Mouse (Mus musculus) bone marrow, adult 2 months (tissue): ENCODE results near the gene Tspan10.

Experiments
- CTCF ChIP-seq: fragments of 200-500 bp; IDR thresholded peaks from 2 replicates; pipeline ENCODE4 v1.5.1; 2011; ENCODE audit warnings: low read length, control low read depth; ENCODE audit not compliant: control insufficient read depth, insufficient read depth
- POLR2A ChIP-seq: fragments of 200-500 bp; IDR thresholded peaks from 2 replicates; pipeline ENCODE4 v1.6.1; 2011; ENCODE audit warnings: low read depth, mild to moderate bottlenecking, control low read depth, low read length, borderline replicate concordance; ENCODE audit not compliant: control insufficient read depth

- no peak for TF ChIP-seq CTCF
- no peak for TF ChIP-seq POLR2A
Measured at GRCm38 (mm10) chr11:120442765-120443280, 379 bp downstream of the Tspan10 start.
